Mouse (Mus musculus) ZHBTc4 (cell line): ENCODE data around the gene Gabra5.

ENCODE experiments used
- DNase-seq: peaks from one replicate; pipeline ENCODE4 v3.0.0-alpha.2; 2011; ENCODE audit warnings: low read depth, low spot score

Gabra5 gene

DNA sequence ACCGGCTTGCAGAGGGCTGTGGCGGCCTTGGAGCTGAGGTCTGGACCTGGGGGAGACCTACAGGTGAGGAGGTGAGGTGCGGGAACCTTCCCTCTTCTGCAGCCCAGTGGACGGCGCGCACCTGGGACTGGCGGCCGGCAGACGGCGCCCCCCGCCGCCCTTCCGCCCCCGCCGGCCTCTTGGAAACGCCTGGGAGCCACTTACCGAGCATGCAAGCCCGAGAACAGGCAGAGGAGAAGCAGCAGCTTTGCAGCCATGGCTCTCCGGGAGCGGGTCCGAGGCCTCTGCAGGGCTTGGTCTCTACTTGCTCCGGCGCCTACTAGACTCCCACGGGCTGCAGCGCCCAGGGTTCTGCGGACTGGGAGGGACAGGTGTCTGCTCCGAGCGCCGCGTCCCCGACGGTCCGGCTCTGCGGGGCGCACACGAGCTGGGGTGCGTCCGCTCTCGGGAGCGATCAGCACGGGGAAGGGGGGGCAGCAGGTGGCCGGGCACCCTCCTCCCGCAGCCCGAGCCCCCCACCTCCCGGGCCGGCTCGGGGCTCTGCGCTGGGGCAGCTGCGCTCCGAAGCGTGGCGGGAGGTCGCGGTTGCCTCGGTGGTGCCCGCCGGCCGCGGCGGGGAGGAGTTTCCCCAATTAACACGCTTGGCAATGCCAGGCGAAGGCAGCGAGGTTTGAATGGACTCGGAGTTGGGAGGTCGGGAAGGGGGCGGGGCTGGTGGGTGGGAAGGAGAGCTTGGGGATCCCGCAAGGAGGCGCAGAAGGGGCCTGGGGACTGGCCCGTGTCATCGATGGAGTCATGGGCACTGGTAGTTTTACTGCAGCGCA lies 123.1 kb downstream of the Gabra5 start, which contains the start of gene Gabrg3:
Gabrg3 (minus strand) TSS at position 672 of the 824 bp plus-strand sequence.
- DNase-seq: peak; percentile 45

DNA sequence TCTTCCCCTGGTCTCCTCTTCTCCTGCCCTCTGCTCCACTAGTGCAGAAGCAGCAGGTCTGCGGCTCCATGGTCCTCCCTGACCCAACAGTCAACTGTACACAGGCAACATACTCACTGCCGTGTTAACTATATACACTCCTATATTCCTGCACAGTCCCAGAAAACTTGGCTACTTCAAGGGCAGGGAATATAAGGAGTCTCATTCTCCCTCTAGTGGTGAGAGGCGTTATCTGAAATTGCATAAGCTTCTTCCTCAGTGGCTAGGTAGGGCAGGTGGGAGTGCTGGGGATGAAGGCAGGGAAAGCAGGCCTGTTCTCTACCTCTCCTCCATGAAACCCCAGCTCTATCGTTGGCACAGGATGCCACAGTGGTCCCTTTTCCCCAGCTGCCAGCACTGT lies 125.7 kb downstream of the Gabra5 start:
- peak; percentile 71 for DNase-seq

DNA sequence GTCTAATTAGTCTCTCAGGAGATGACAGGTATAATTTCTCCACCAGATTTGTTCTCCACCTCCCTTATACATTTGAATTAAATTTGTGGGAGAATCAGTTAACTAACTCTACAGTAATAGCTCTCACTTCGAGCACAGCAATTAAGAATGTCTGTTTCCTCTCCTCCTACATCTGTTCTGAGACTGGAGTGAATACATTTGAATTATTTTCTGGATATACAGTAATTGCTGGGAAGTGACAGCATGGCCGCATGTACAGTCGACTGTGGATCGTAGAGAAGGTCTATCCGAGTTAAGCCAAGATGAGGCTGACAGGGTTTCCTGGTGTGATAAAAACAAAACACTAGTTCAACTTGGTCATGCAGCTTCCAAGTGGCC lies 143.9 kb downstream of the Gabra5 start:
- no peak for DNase-seq

DNA sequence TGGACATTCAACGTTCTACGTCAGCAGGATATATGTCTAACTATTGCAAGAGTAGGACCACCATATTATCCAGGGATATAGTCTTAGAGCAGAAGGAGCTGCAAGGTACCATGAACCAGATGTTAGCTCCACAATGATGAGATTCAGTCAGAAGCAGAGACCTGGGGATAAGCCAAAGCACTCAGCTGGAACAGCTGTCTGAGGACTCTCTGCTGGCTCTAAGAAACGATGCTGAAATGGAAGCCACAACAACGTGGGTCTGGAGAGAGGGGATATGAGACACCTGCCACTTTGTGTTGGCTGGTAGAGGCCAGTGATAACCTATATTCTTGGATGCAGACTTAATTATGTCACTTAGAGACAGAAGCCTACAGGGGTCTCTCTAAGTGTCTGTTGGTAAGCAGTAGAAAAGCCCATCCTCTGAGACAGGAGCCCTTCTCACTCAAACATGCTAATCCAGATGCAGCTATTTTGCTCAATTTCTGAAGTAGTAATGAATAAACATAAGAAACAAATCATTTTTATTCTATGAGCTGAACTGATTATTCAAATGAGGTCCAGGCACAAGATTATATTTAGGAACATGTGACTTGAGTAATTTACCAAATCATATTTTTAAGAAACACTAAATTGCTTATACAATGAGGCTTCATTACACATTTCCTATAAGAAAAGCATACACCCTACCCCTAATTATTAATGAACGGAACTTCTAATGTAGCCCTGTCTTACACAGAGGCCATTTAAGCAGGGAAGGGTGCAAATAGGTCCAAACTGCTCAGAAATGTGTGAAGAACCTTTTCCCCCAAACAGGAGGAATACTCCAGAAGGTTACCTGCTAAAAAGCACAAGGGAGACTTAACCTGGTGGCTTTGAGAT lies 144.5 kb downstream of the Gabra5 start:
- no peak for DNase-seq

DNA sequence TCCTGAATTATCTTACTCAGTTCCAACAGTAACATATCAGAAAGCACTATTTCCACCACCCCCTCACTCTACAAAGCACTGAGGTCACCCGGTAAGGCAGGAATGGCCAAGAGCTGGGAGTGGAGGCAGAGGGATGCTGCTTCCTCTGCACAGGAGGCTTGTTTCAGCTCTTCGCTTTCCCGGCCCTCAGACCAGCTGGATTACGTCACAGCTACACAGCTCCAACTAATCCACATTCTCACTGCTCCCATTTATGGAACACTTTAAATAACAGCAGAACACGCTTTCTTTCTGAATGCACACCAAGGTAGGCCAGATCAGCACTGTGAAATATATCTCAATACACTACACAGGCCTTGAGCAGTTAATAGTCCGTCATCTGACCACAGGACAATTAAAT lies 146.0 kb downstream of the Gabra5 start:
- no peak for DNase-seq

DNA sequence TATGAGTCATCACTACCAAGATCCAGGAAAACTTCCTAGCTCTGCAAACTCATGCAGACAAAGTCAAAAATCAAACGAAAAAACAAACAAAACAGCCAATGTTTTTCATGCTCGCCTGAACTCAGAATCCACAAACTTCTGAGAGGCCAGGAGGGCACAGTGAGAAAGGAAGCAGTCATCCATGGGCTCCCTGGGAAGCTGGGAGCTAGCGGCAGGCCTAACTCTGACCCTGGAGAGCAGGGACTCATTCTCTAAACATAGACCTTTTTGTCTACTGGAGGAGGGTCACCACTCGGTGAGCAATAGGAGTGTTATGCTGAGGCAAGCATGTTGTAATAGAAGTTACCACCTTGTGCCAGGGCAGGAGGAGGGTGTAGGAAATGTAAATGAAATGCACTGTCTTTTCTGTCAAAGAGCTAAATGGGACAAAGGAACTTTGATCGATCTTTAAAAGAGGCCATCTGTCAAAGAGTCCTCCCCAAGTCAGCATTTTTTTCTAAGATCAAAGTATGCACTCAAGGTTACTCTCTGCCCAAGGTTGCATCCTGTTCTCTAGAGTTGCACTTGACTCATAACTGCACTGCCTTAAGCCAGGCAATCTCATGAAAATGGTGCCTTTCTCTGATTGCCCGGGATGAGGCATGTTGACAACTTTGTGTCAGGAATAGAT lies 151.9 kb downstream of the Gabra5 start:
- DNase-seq: peak; percentile 15
